Mouse (Mus musculus): ENCODE measurements around the gene Uts2r. TPM values are rescaled to one million over a fixed set of nuclear protein-coding genes. Genes with fewer than 3 reads are reported as not detected.

Uts2r gene
- polyA plus RNA-seq (2012; rRNA removed) (2.1 and 3.1 TPM in 2 replicates), polyA plus RNA-seq (2014; fragmentation: Nextera tagmentation; extraction: Ambion mirVana) (1.0 and 1.4 TPM in 2 replicates)

DNA sequence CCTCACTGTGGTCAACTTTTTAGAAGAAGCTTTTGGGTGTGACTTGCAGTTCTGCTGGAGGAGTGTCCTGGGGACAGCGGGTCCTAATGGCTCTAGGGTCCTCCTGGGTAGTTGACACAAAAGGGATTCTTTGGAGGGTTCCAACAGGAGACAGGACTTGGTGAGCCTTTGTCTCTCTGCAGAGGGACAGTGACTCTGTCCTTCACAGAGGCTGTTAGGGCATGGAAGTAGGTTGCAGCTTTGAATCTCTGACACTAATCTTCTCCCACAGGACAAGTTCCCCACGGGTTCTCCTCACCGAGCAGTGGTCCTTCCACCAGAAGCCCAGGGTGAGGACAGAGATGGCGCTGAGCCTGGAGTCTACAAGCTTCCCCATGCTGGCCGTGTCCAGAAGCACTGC lies at the start of gene Uts2r:
Gene Uts2r, plus strand, starts transcription at position 301 of the 400 bp plus-strand sequence.
- Histone ChIP-seq H3K27me3 (ENCODE audit: control insufficient read depth, insufficient read depth, low read length) (peaks cover 30% of the 10 kb centered on the region), H3K36me3 (ENCODE audit: control insufficient read depth, insufficient read depth, low read length) (no peaks in the 10 kb centered on the region), H3K4me2 (replicated peaks; ENCODE audit: low read depth, low read length, severe bottlenecking) (no peak within 1 kb of the TSS), H3K27ac (replicated peaks; ENCODE audit: low read depth, low read length) (no peak within 1 kb of the TSS), H3K4me3 (replicated peaks; ENCODE audit: low read length) (no peak within 1 kb of the TSS), H3K4me1 (ENCODE audit: control insufficient read depth, insufficient read depth, low read length) (peaks cover 4% of the 10 kb centered on the region; the same call in 1 of the 2 replicates), H3K9ac (ENCODE audit: low read depth, low read length, severe bottlenecking) (no peak within 1 kb of the TSS), H3K9me3 (ENCODE audit: control insufficient read depth, low read length) (no peaks in the 10 kb centered on the region)
- TF ChIP-seq POLR2A (IDR thresholded peaks at IDR 0.05; ENCODE audit: borderline replicate concordance, extremely low read depth, insufficient read depth, insufficient read length), result no peak
- no peak for DNase-seq (ENCODE audit: low spot score)
- no peak for ATAC-seq (ENCODE audit: low FRiP score, low read depth)
- WGBS, result 77% methylated on average over 5 of the region's 5 CpGs

DNA sequence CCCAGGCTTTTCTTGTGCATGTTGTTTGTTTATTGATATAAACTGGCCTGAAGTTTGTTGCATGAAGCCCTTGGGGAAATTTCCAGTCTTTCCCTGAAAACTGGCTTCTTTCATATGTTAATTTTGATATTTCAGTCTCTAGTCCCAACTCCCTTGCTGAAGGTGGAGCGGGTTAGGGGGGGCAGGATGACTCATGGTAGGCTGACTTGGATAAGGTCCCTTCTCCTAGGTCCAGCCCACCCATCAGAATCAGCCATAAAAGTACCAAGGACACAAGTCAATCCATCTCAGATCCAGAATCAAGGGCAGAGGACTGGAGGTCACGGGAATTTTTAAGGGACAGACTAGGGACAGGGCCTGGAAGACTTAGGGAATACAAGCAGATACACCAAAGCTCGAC lies 49.0 kb upstream of the Uts2r start:
- no peak for TF ChIP-seq POLR2A (IDR thresholded peaks at IDR 0.05; ENCODE audit: borderline replicate concordance, extremely low read depth, insufficient read depth, insufficient read length)
- H3K4me1 ChIP-seq (ENCODE audit: control insufficient read depth, insufficient read depth, low read length), result peaks cover 4% of the 10 kb centered on the region; the same call in 1 of the 2 replicates
- H3K9ac ChIP-seq (ENCODE audit: low read depth, low read length, severe bottlenecking), result no peak overlapping the region
- 78% methylated on average over 3 of the region's 3 CpGs for WGBS
- no peak overlapping the region for H3K27ac ChIP-seq (replicated peaks; ENCODE audit: low read depth, low read length)
- no peaks in the 10 kb centered on the region for H3K9me3 ChIP-seq (ENCODE audit: control insufficient read depth, low read length)
- no peaks in the 10 kb centered on the region for H3K27me3 ChIP-seq (ENCODE audit: control insufficient read depth, insufficient read depth, low read length)
- ATAC-seq (ENCODE audit: low FRiP score, low read depth) (no peak), DNase-seq (ENCODE audit: low spot score) (no peak)
- no peaks in the 10 kb centered on the region for H3K36me3 ChIP-seq (ENCODE audit: control insufficient read depth, insufficient read depth, low read length)
- H3K4me2 ChIP-seq (replicated peaks; ENCODE audit: low read depth, low read length, severe bottlenecking), result no peak overlapping the region
- H3K4me3 ChIP-seq (replicated peaks; ENCODE audit: low read length), result no peak overlapping the region

DNA sequence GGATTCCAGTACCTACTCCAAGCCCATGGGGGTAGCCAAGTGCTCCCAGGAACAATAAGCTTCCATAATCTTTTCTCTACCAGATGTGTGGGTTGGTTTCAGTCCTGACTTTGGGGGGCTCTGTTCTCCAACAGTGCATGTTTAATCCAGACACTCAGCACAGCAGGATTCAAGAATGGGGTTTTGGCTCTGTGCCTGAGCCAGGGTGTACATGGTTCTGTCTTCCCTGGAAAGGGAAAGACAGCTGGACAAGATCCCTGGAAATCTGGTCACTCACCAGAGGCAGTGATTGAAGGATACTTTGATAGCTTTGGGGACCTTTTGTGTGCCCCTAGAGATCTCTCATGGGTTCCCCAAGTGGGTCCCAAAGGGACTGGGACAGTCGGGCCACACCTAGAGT lies 48.5 kb upstream of the Uts2r start:
- Histone ChIP-seq H3K4me3 (replicated peaks; ENCODE audit: low read length) (no peak overlapping the region), H3K36me3 (ENCODE audit: control insufficient read depth, insufficient read depth, low read length) (no peaks in the 10 kb centered on the region), H3K4me2 (replicated peaks; ENCODE audit: low read depth, low read length, severe bottlenecking) (no peak overlapping the region), H3K9me3 (ENCODE audit: control insufficient read depth, low read length) (no peaks in the 10 kb centered on the region), H3K27ac (replicated peaks; ENCODE audit: low read depth, low read length) (no peak overlapping the region), H3K27me3 (ENCODE audit: control insufficient read depth, insufficient read depth, low read length) (no peaks in the 10 kb centered on the region), H3K4me1 (ENCODE audit: control insufficient read depth, insufficient read depth, low read length) (peaks cover 4% of the 10 kb centered on the region; the same call in 1 of the 2 replicates), H3K9ac (ENCODE audit: low read depth, low read length, severe bottlenecking) (no peak overlapping the region)
- 90% methylated on average over 1 of the region's 1 CpGs for WGBS
- ATAC-seq (ENCODE audit: low FRiP score, low read depth) (no peak), DNase-seq (ENCODE audit: low spot score) (no peak)
- no peak for TF ChIP-seq POLR2A (IDR thresholded peaks at IDR 0.05; ENCODE audit: borderline replicate concordance, extremely low read depth, insufficient read depth, insufficient read length)

DNA sequence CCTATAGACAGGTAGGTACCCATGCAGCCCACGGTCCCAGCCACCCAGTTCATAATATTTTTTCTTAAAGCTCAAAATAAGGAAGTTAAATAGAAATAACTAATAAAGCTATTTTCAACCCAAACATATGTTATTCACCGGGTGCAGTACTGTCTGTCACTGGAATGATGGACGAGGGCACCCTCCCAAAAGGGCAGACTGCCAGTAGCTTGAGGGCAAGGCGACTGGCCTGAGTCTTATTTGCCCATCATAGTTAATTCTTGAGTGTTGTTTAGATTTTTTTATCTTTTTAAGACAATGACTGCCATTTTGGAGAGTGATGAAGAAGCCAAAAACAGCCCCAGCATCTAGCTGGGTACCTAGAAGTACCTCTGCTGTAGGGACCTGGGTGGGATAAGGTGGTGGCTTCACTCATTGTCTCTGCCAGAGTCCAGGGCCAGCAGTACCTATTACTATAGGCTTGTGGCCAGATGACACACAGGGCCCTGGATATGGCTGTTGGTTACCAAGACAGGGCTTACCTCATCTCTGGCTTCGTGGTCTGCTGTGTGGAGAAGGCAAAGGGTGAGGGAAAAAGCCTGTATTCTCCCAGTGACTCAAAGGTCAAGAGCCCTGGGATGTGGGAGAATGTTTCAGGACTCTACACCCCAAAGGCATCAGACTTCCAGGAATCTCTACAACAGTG lies 47.8 kb upstream of the Uts2r start:
- no peak for TF ChIP-seq POLR2A (IDR thresholded peaks at IDR 0.05; ENCODE audit: borderline replicate concordance, extremely low read depth, insufficient read depth, insufficient read length)
- ATAC-seq (ENCODE audit: low FRiP score, low read depth), result no peak
- Histone ChIP-seq H3K27me3 (ENCODE audit: control insufficient read depth, insufficient read depth, low read length) (no peaks in the 10 kb centered on the region), H3K9ac (ENCODE audit: low read depth, low read length, severe bottlenecking) (no peak overlapping the region), H3K4me3 (replicated peaks; ENCODE audit: low read length) (no peak overlapping the region), H3K4me1 (ENCODE audit: control insufficient read depth, insufficient read depth, low read length) (peaks cover 4% of the 10 kb centered on the region; the same call in 1 of the 2 replicates), H3K4me2 (replicated peaks; ENCODE audit: low read depth, low read length, severe bottlenecking) (no peak overlapping the region), H3K27ac (replicated peaks; ENCODE audit: low read depth, low read length) (no peak overlapping the region), H3K9me3 (ENCODE audit: control insufficient read depth, low read length) (no peaks in the 10 kb centered on the region), H3K36me3 (ENCODE audit: control insufficient read depth, insufficient read depth, low read length) (no peaks in the 10 kb centered on the region)
- WGBS, result 81% methylated on average over 5 of the region's 5 CpGs
- DNase-seq (ENCODE audit: low spot score), result no peak

DNA sequence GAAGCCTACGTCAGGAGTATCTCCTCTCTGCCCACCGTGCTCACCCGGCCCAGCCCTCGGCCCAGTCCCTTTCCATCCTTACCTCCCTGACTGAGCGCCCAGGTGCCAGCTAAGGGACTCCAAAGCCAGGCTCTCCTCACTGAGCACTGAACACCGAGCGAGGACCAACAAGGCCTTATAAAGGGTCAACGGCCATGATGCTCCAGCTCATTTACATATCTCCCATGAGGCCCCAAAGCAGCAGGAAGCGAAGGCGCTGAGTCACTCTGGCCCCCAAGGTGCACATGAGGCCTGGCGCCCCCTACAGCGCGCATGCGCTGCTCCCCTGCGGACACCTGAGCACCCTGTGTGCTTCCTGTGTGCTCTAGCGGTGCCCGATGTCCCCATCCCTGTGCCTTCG lies 42.0 kb upstream of the Uts2r start:
- no peaks in the 10 kb centered on the region for H3K27me3 ChIP-seq (ENCODE audit: control insufficient read depth, insufficient read depth, low read length)
- no peaks in the 10 kb centered on the region for H3K9me3 ChIP-seq (ENCODE audit: control insufficient read depth, low read length)
- H3K4me2 ChIP-seq (replicated peaks; ENCODE audit: low read depth, low read length, severe bottlenecking), result no peak overlapping the region
- H3K4me3 ChIP-seq (replicated peaks; ENCODE audit: low read length), result no peak overlapping the region
- WGBS, result 85% methylated on average over 18 of the region's 18 CpGs
- H3K27ac ChIP-seq (replicated peaks; ENCODE audit: low read depth, low read length), result no peak overlapping the region
- H3K9ac ChIP-seq (ENCODE audit: low read depth, low read length, severe bottlenecking), result no peak overlapping the region
- no peaks in the 10 kb centered on the region for H3K36me3 ChIP-seq (ENCODE audit: control insufficient read depth, insufficient read depth, low read length)
- no peaks in the 10 kb centered on the region for H3K4me1 ChIP-seq (ENCODE audit: control insufficient read depth, insufficient read depth, low read length)
- ATAC-seq (ENCODE audit: low FRiP score, low read depth), result no peak
- no peak for DNase-seq (ENCODE audit: low spot score)
- TF ChIP-seq POLR2A (IDR thresholded peaks at IDR 0.05; ENCODE audit: borderline replicate concordance, extremely low read depth, insufficient read depth, insufficient read length), result no peak

Data from limb, embryonic 14.5 days (tissue).